Mouse (Mus musculus): ENCODE measurements at regions not wholly inside any gene's neighbourhood (a gene's known extent, or its start where the extent isn't known, plus 50 kb on each side); places are given as distances from the start of the nearest gene placed in this dataset.

GRCm38 (mm10) chr2:128250841-128251240, 125.0 kb downstream of the Bcl2l11 start:
- TF ChIP-seq POLR2A (IDR thresholded peaks at IDR 0.05; ENCODE audit: control insufficient read depth, low read depth, low read length): no peak
- TF ChIP-seq CTCF (IDR thresholded peaks at IDR 0.05; ENCODE audit: control insufficient read depth, insufficient read depth, insufficient replicate concordance, low read depth, low read length): no peak
